ENCODE assay signal across 24 mouse cellular contexts in the genomic region with DNA sequence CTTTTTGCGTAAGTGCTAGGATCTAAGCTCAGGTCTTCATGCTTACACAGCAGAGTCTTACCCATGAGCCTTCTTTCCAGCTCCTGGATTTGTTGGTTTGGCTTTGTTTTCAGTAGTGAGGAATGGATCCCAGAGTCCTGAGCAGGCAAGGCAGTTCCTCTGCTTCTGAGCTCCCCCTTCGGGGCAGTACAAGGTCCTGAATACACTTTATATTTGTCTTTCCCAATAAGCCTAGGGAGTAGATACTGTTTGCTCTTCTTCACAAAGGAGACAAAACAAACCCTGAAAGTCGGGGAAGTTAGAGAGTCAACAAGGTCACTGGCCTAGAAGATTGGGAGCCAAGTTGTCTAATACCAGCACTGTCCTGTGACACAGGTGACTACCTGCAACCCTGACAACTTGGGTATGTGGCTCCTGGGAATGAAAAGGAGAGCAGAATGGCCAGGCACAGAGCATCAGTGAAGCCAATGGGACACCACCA. TPM values are rescaled to one million over a fixed set of nuclear protein-coding genes. Genes with fewer than 3 reads are reported as not detected.
DNase-seq lines count a peak whose midpoint lies in the region; ATAC-seq and TF ChIP-seq lines count a peak whose summit lies in the region.
"Had no signal": no experiment of that assay in that cellular context is flagged by ENCODE, and none has a peak within 500 bp of the region (broad histone marks: within the 10 kb centered on the region; RNA-seq: fewer than 3 reads in every experiment).

No protein-coding gene starts in this region.

- DNase-seq in hindbrain, embryonic 10.5 days (ENCODE audit: low spot score) = no peak
- peak; percentile 37 for DNase-seq in ovary, postnatal 36 days (ENCODE audit: low spot score)
- DNase-seq in ovary, postnatal 14 days (ENCODE audit: low spot score) = no peak
- DNase-seq in yolk sac, embryonic 10.5 days (ENCODE audit: low spot score) = peak; percentile 79
- no peak for DNase-seq in adrenal gland, postnatal 14 days
- DNase-seq: adrenal gland, postnatal 10 days; cerebellum, adult 11-12 months; cerebellum, adult 9-10 months; cerebellum, postnatal 25 days; gastrocnemius, postnatal 10 days; heart, adult 2 months; heart, postnatal 14 days had no signal

- H3K27ac ChIP-seq in hindbrain, embryonic 10.5 days = 0 out of 2 replicates have a peak overlapping the region, but pooled peaks have one; percentile 8
- H3K27ac ChIP-seq in hindbrain, embryonic 16.5 days (ENCODE audit: low read depth, low read length) = no peak overlapping the region
- H3K27ac ChIP-seq in liver, embryonic 15.5 days (replicated peaks) = peak overlapping the region; percentile 73
- no peak overlapping the region for H3K27ac ChIP-seq in intestine, postnatal 0 days (ENCODE audit: low read depth, low read length)
- H3K27ac ChIP-seq: forebrain, embryonic 10.5 days; heart, adult 2 months; heart, embryonic 15.5 days; hindbrain, embryonic 14.5 days had no signal

- no peaks in the 10 kb centered on the region for H3K9me3 ChIP-seq in hindbrain, embryonic 10.5 days
- H3K9me3 ChIP-seq in hindbrain, embryonic 16.5 days (ENCODE audit: control insufficient read depth, low read length) = no peaks in the 10 kb centered on the region
- H3K9me3 ChIP-seq in liver, embryonic 15.5 days (replicated peaks) = no peaks in the 10 kb centered on the region
- H3K9me3 ChIP-seq in intestine, postnatal 0 days (ENCODE audit: control insufficient read depth) = no peaks in the 10 kb centered on the region
- H3K9me3 ChIP-seq: forebrain, embryonic 10.5 days; heart, embryonic 15.5 days had no signal

- peaks cover 34% of the 10 kb centered on the region for H3K4me1 ChIP-seq in hindbrain, embryonic 10.5 days (replicated peaks)
- peaks cover 2% of the 10 kb centered on the region; the same call in 1 of the 2 replicates for H3K4me1 ChIP-seq in hindbrain, embryonic 16.5 days (ENCODE audit: control insufficient read depth, insufficient read depth, low read depth, low read length)
- peaks cover 35% of the 10 kb centered on the region for H3K4me1 ChIP-seq in liver, embryonic 15.5 days (replicated peaks)
- H3K4me1 ChIP-seq in intestine, postnatal 0 days (replicated peaks; ENCODE audit: control insufficient read depth, insufficient read depth, low read length) = peaks cover 4% of the 10 kb centered on the region; the same call in 1 of the 2 replicates

- H3K9ac ChIP-seq in hindbrain, embryonic 16.5 days (ENCODE audit: low read depth, low read length) = no peak overlapping the region
- no peak overlapping the region for H3K9ac ChIP-seq in liver, embryonic 15.5 days
- no peak overlapping the region for H3K9ac ChIP-seq in intestine, postnatal 0 days (ENCODE audit: low read depth, low read length)
- H3K9ac ChIP-seq: heart, embryonic 15.5 days; hindbrain, embryonic 14.5 days had no signal

- WGBS in hindbrain, embryonic 10.5 days = 78% methylated on average over 3 of the region's 3 CpGs
- 79% methylated on average over 3 of the region's 3 CpGs for WGBS in hindbrain, embryonic 16.5 days
- WGBS in liver, embryonic 15.5 days (ENCODE audit: insufficient replicate concordance) = 52% methylated on average over 3 of the region's 3 CpGs
- 69% methylated on average over 3 of the region's 3 CpGs for WGBS in intestine, postnatal 0 days

- ATAC-seq in hindbrain, embryonic 16.5 days = no peak
- peak; percentile 14; the same call in 1 of the 2 replicates for ATAC-seq in liver, embryonic 15.5 days (ENCODE audit: insufficient read depth)
- no peak for ATAC-seq in intestine, postnatal 0 days
- ATAC-seq: forebrain, embryonic 14.5 days had no signal

- no peaks in the 10 kb centered on the region for H3K36me3 ChIP-seq in hindbrain, embryonic 10.5 days
- no peaks in the 10 kb centered on the region for H3K36me3 ChIP-seq in hindbrain, embryonic 16.5 days (ENCODE audit: control insufficient read depth, insufficient read depth, low read length)
- no peaks in the 10 kb centered on the region for H3K36me3 ChIP-seq in liver, embryonic 15.5 days (replicated peaks)
- H3K36me3 ChIP-seq in intestine, postnatal 0 days (ENCODE audit: control insufficient read depth, insufficient read depth) = no peaks in the 10 kb centered on the region
- H3K36me3 ChIP-seq: forebrain, embryonic 10.5 days; heart, embryonic 15.5 days had no signal

- H3K4me3 ChIP-seq in hindbrain, embryonic 10.5 days = no peak overlapping the region
- H3K4me3 ChIP-seq in hindbrain, embryonic 16.5 days (ENCODE audit: low read length) = no peak overlapping the region
- H3K4me3 ChIP-seq in liver, embryonic 15.5 days (replicated peaks) = no peak overlapping the region
- no peak overlapping the region for H3K4me3 ChIP-seq in intestine, postnatal 0 days (ENCODE audit: low read depth, low read length)
- H3K4me3 ChIP-seq: erythroblast, embryonic 14.5 days; forebrain, embryonic 10.5 days; heart, adult 2 months; heart, embryonic 15.5 days had no signal

- peaks cover 6% of the 10 kb centered on the region; the same call in 1 of the 2 replicates for H3K27me3 ChIP-seq in hindbrain, embryonic 10.5 days (ENCODE audit: insufficient read depth, poor library complexity, severe bottlenecking)
- no peaks in the 10 kb centered on the region for H3K27me3 ChIP-seq in hindbrain, embryonic 16.5 days (replicated peaks; ENCODE audit: control insufficient read depth, insufficient read depth, low read length)
- no peaks in the 10 kb centered on the region for H3K27me3 ChIP-seq in liver, embryonic 15.5 days
- H3K27me3 ChIP-seq in intestine, postnatal 0 days (replicated peaks; ENCODE audit: control insufficient read depth, insufficient read depth, low read length) = no peaks in the 10 kb centered on the region
- H3K27me3 ChIP-seq: heart, embryonic 15.5 days had no signal

- TF ChIP-seq CTCF in intestine, postnatal 0 days (IDR thresholded peaks at IDR 0.05; ENCODE audit: low read depth) = no peak

- no peak overlapping the region for H3K4me2 ChIP-seq in hindbrain, embryonic 16.5 days (ENCODE audit: low read length)
- H3K4me2 ChIP-seq in liver, embryonic 15.5 days = no peak overlapping the region
- no peak overlapping the region for H3K4me2 ChIP-seq in intestine, postnatal 0 days (replicated peaks; ENCODE audit: low read depth)
- H3K4me2 ChIP-seq: heart, embryonic 11.5 days; heart, embryonic 15.5 days; hindbrain, embryonic 14.5 days had no signal

RNA-seq across cellular contexts. Expression of a gene that starts 15.3 kb away (rescaled TPM):
- polyA plus RNA-seq in hindbrain, embryonic 10.5 days (2016; fragmentation: Nextera tagmentation; extraction: Ambion mirVana) = 0.64 and 0.72 TPM in 2 replicates
- polyA plus RNA-seq in hindbrain, embryonic 16.5 days (2015; fragmentation: Nextera tagmentation; extraction: Ambion mirVana) = 0.97 and 1.0 TPM in 2 replicates
- polyA plus RNA-seq in liver, embryonic 15.5 days (2015; fragmentation: Nextera tagmentation; extraction: Ambion mirVana) = 2.0 and 2.3 TPM in 2 replicates
- total RNA-seq in adrenal gland, postnatal 14 days (2021) = 31.6 and 32.6 TPM in 2 replicates
- polyA plus RNA-seq in intestine, postnatal 0 days (2015; fragmentation: Nextera tagmentation; extraction: Ambion mirVana) = 6.3 and 6.4 TPM in 2 replicates
- total RNA-seq: MEL had no signal
- polyA plus RNA-seq: C2C12 had no signal

RNA-seq across cellular contexts. Expression of a gene that starts 21.4 kb away (rescaled TPM):
- 85.9 and 87.8 TPM in 2 replicates for polyA plus RNA-seq in hindbrain, embryonic 10.5 days (2016; fragmentation: Nextera tagmentation; extraction: Ambion mirVana)
- 121 and 129 TPM in 2 replicates for polyA plus RNA-seq in hindbrain, embryonic 16.5 days (2015; fragmentation: Nextera tagmentation; extraction: Ambion mirVana)
- polyA plus RNA-seq in liver, embryonic 15.5 days (2015; fragmentation: Nextera tagmentation; extraction: Ambion mirVana) = 210 and 216 TPM in 2 replicates
- total RNA-seq in adrenal gland, postnatal 14 days (2021) = 269 and 327 TPM in 2 replicates
- polyA plus RNA-seq in intestine, postnatal 0 days (2015; fragmentation: Nextera tagmentation; extraction: Ambion mirVana) = 555 and 620 TPM in 2 replicates

RNA-seq across cellular contexts. Expression of a gene that starts 56.6 kb away (rescaled TPM):
- polyA plus RNA-seq in hindbrain, embryonic 10.5 days (2016; fragmentation: Nextera tagmentation; extraction: Ambion mirVana) = 0.12 TPM in 1 of 2 replicates, not detected in the other
- polyA plus RNA-seq in hindbrain, embryonic 16.5 days (2015; fragmentation: Nextera tagmentation; extraction: Ambion mirVana) = 0.24 and 0.30 TPM in 2 replicates
- polyA plus RNA-seq in liver, embryonic 15.5 days (2015; fragmentation: Nextera tagmentation; extraction: Ambion mirVana) = 40.0 and 41.7 TPM in 2 replicates
- 1.5 and 30.7 TPM in 2 replicates for total RNA-seq in adrenal gland, postnatal 14 days (2021)
- 1.5 and 1.6 TPM in 2 replicates for polyA plus RNA-seq in intestine, postnatal 0 days (2015; fragmentation: Nextera tagmentation; extraction: Ambion mirVana)
- total RNA-seq: heart, adult 2 months; heart, postnatal 14 days; hematopoietic stem cell, adult 5-6 weeks had no signal
- polyA plus RNA-seq: erythroblast, embryonic 14.5 days; forebrain, embryonic 10.5 days; forebrain, embryonic 14.5 days; heart, embryonic 15.5 days had no signal

Comparison
In these comparisons a context has a peak if more than half of its experiments do, and no peak if none do; other contexts are left out.
1. DNase-seq: peak in ovary, postnatal 36 days (single experiment) and yolk sac, embryonic 10.5 days (single experiment); none in hindbrain, embryonic 10.5 days (single experiment), ovary, postnatal 14 days (single experiment) and adrenal gland, postnatal 14 days (single experiment).
2. H3K27ac ChIP-seq: peak in hindbrain, embryonic 10.5 days (single experiment) and liver, embryonic 15.5 days (single experiment); none in hindbrain, embryonic 16.5 days (single experiment) and intestine, postnatal 0 days (single experiment).
3. RNA of a gene that starts 56.6 kb away (polyA plus RNA-seq): 40.0 to 41.7 TPM in liver, embryonic 15.5 days; 1.5 to 1.6 TPM in intestine, postnatal 0 days, 0.24 to 0.30 TPM in hindbrain, embryonic 16.5 days and 0.12 TPM in hindbrain, embryonic 10.5 days; every median in the first group is over 10 times any median in the second.